Mouse (Mus musculus) v-Abl transformed pro-B cells (cell line): ENCODE measurements around the gene Ncoa3.

ENCODE experiments used
- in situ Hi-C, 2 experiments: fragments of 400-800 bp; cut with MboI; formaldehyde crosslinking; loops; one replicate each; pipeline ENCODE4 v1.15.1; 2025; ENCODE audit not compliant: unreplicated experiment in 2 of 2

Ncoa3 gene

GRCm38 (mm10) chr2:165969391-165969790, 23.0 kb upstream of the Ncoa3 start:
- in situ Hi-C loops: no loop called here

GRCm38 (mm10) chr2:165969961-165970360, 22.5 kb upstream of the Ncoa3 start:
- in situ Hi-C loops: no loop called here

GRCm38 (mm10) chr2:165970767-165971166, 21.7 kb upstream of the Ncoa3 start:
- in situ Hi-C loops: no loop called here

- in situ Hi-C loops: no loop called here
These were observed 18.1 kb upstream of the Ncoa3 start for GRCm38 (mm10) chr2:165974383-165974782.

- in situ Hi-C loops: no loop called here
These were observed 16.2 kb upstream of the Ncoa3 start for GRCm38 (mm10) chr2:165976186-165976585.

- in situ Hi-C loops: no loop called here
These were observed 15.6 kb upstream of the Ncoa3 start for GRCm38 (mm10) chr2:165976874-165977273.

GRCm38 (mm10) chr2:165978119-165978518, 14.3 kb upstream of the Ncoa3 start:
- in situ Hi-C loops: no loop called here

- in situ Hi-C loops: no loop called here
These were observed 11.0 kb upstream of the Ncoa3 start for GRCm38 (mm10) chr2:165981248-165981977.

- in situ Hi-C loops: no loop called here
These were observed 9.7 kb upstream of the Ncoa3 start for GRCm38 (mm10) chr2:165982512-165983389.

GRCm38 (mm10) chr2:165984318-165984717, 8.1 kb upstream of the Ncoa3 start:
- in situ Hi-C loops: no loop called here

- in situ Hi-C loops: no loop called here
These were observed 7.5 kb upstream of the Ncoa3 start for GRCm38 (mm10) chr2:165984891-165985290.

GRCm38 (mm10) chr2:165985581-165985980, 6.9 kb upstream of the Ncoa3 start:
- in situ Hi-C loops: no loop called here

GRCm38 (mm10) chr2:165986921-165987453, 5.4 kb upstream of the Ncoa3 start:
- in situ Hi-C loops: no loop called here

- in situ Hi-C loops: loop anchor here (5.0 to 10.0 kb wide), 2 partner anchors 69 to 71 kb away; no protein-coding TSS in a partner anchor
These were observed 901 bp downstream of the Ncoa3 start for GRCm38 (mm10) chr2:165993173-165993900.

- in situ Hi-C loops: loop anchor here (5.0 to 10.0 kb wide), 2 partner anchors 70 to 72 kb away; no protein-coding TSS in a partner anchor
These were observed 1.9 kb downstream of the Ncoa3 start for GRCm38 (mm10) chr2:165994341-165994740.

- in situ Hi-C loops: loop anchor here (5.0 to 10.0 kb wide), 2 partner anchors 37 to 71 kb away; no protein-coding TSS in a partner anchor
These were observed 3.3 kb downstream of the Ncoa3 start for GRCm38 (mm10) chr2:165995711-165996110.

- in situ Hi-C loops: loop anchor here (5.0 to 10.0 kb wide), 2 partner anchors 36 to 71 kb away; no protein-coding TSS in a partner anchor
These were observed 3.7 kb downstream of the Ncoa3 start for GRCm38 (mm10) chr2:165996130-165996529.

- in situ Hi-C loops: loop anchor here (5.0 to 10.0 kb wide), 2 partner anchors 35 to 73 kb away; no protein-coding TSS in a partner anchor
These were observed 5.0 kb downstream of the Ncoa3 start for GRCm38 (mm10) chr2:165997256-165997967.

- in situ Hi-C loops: loop anchor here (5.0 to 10.0 kb wide), 2 partner anchors 33 to 74 kb away; no protein-coding TSS in a partner anchor
These were observed 6.5 kb downstream of the Ncoa3 start for GRCm38 (mm10) chr2:165998969-165999368.
